Mouse (Mus musculus): ENCODE results near the gene Mfsd6. TPM values are rescaled to one million over a fixed set of nuclear protein-coding genes. Genes with fewer than 3 reads are reported as not detected.

The Mfsd6 gene
- polyA plus RNA-seq, 2 experiments: 0.47 to 0.52 TPM

DNA sequence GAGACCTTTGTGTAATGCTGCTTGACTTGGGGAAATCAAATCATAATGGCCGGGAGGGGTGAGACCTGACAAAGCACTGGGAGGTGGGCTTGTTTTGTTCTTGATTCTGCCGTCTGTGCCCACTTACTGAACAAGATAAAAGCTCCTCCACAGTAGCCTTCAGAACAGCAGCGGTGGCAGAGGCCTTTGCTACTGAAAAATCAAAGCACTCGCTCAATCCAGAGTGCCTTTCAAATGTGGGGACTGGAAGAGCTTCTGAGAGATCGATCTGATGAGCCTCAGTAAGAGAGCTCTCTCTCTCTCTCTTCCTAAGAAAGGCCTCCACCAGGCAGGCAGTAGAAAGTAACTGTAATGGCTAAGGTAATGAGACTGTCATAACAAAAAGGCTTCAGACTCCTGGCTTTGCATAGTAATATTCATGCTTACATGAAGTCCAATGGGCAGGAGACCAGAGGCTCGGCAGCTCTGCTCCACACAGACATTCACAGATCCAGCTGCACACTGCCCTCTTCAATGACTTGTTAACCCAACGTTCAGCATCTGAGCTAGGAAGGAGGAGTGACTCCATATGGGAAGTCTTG, 58.4 kb downstream of the Mfsd6 start:
- Histone ChIP-seq H3K9me3 (ENCODE audit: control insufficient read depth, low read length) (no peaks in the 10 kb centered on the region), H3K4me2 (ENCODE audit: low read depth) (no peak overlapping the region), H3K4me1 (replicated peaks; ENCODE audit: control insufficient read depth in 2 of 2, insufficient read depth in 2 of 2, low read length in 1 of 2) (no peaks in the 10 kb centered on the region), H3K36me3 (replicated peaks; ENCODE audit: control insufficient read depth, insufficient read depth, low read depth) (no peaks in the 10 kb centered on the region), H3K27me3 (ENCODE audit: control insufficient read depth, insufficient read depth, low read length) (no peaks in the 10 kb centered on the region), H3K4me3 (ENCODE audit: insufficient read depth in 1 of 2, low read depth in 2 of 2, low read length in 2 of 2) (no peak overlapping the region), H3K9ac (replicated peaks) (no peak overlapping the region), H3K27ac (no peak overlapping the region)
- 52% methylated on average over 7 of the region's 7 CpGs for WGBS (ENCODE audit: insufficient replicate concordance)
- TF ChIP-seq CTCF (IDR thresholded peaks at IDR 0.05; ENCODE audit: low read depth): no peak
- TF ChIP-seq EP300 (IDR thresholded peaks at IDR 0.05; ENCODE audit: low read depth): no peak
- DNase-seq (ENCODE audit: low read depth in 3 of 3, low spot score in 3 of 3) (no peak), ATAC-seq (ENCODE audit: insufficient read depth) (no peak)

DNA sequence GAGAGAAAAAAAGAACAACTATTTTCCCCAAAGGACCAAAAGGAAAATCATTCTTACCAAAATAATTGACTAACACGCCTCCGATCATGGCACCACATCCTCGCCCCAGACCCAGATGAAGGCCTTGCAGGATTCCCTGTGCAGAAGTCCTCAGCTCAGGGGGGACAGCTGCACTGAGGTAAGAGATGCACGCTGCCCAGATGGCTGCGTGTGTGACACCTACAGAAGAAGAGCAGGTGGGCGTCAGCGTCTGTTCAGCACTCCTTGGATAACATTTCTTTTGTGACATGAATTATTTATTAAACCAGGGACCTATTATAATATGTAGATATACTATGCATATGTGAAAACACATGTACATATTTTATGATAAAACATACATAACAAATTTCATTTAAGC, 64.0 kb downstream of the Mfsd6 start:
- Histone ChIP-seq H3K9me3 (ENCODE audit: control insufficient read depth, low read length) (no peaks in the 10 kb centered on the region), H3K4me1 (replicated peaks; ENCODE audit: control insufficient read depth in 2 of 2, insufficient read depth in 2 of 2, low read length in 1 of 2) (no peaks in the 10 kb centered on the region), H3K4me3 (ENCODE audit: insufficient read depth in 1 of 2, low read depth in 2 of 2, low read length in 2 of 2) (no peak overlapping the region), H3K27me3 (ENCODE audit: control insufficient read depth, insufficient read depth, low read length) (no peaks in the 10 kb centered on the region), H3K36me3 (replicated peaks; ENCODE audit: control insufficient read depth, insufficient read depth, low read depth) (no peaks in the 10 kb centered on the region), H3K27ac (no peak overlapping the region), H3K4me2 (ENCODE audit: low read depth) (no peak overlapping the region), H3K9ac (replicated peaks) (no peak overlapping the region)
- no peak for DNase-seq (ENCODE audit: low read depth in 3 of 3, low spot score in 3 of 3)
- TF ChIP-seq CTCF (IDR thresholded peaks at IDR 0.05; ENCODE audit: low read depth) (no peak), EP300 (IDR thresholded peaks at IDR 0.05; ENCODE audit: low read depth) (no peak)
- ATAC-seq (ENCODE audit: insufficient read depth): no peak
- 73% methylated on average over 7 of the region's 7 CpGs for WGBS (ENCODE audit: insufficient replicate concordance)

DNA sequence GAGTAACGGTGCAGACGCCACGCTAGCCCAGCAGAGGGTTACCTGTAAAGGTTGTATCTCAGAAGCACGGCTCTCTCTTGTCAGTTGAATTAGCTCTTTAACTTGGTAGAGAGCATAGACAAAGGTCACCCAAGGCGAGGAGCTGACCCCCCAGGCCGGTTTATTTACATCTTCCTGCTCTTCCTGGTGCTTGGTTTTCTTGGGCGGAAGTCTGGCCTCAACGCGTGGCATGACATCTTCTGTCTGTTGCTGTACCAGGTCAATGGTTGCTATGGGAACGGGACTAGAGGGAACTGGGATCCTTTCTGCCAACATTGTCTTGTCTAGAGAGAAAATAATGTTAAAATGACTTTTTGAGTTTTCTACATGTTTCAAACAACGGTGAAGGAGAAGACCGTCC, 66.5 kb downstream of the Mfsd6 start:
- no peak overlapping the region for H3K27ac ChIP-seq
- no peak overlapping the region for H3K4me2 ChIP-seq (ENCODE audit: low read depth)
- no peaks in the 10 kb centered on the region for H3K27me3 ChIP-seq (ENCODE audit: control insufficient read depth, insufficient read depth, low read length)
- no peak for TF ChIP-seq CTCF (IDR thresholded peaks at IDR 0.05; ENCODE audit: low read depth)
- no peak for TF ChIP-seq EP300 (IDR thresholded peaks at IDR 0.05; ENCODE audit: low read depth)
- H3K9me3 ChIP-seq (ENCODE audit: control insufficient read depth, low read length): no peaks in the 10 kb centered on the region
- 61% methylated on average over 12 of the region's 12 CpGs for WGBS (ENCODE audit: insufficient replicate concordance)
- H3K9ac ChIP-seq (replicated peaks): no peak overlapping the region
- no peak overlapping the region for H3K4me3 ChIP-seq (ENCODE audit: insufficient read depth in 1 of 2, low read depth in 2 of 2, low read length in 2 of 2)
- ATAC-seq (ENCODE audit: insufficient read depth) (no peak), DNase-seq (ENCODE audit: low read depth in 3 of 3, low spot score in 3 of 3) (no peak)
- H3K36me3 ChIP-seq (replicated peaks; ENCODE audit: control insufficient read depth, insufficient read depth, low read depth): no peaks in the 10 kb centered on the region
- no peaks in the 10 kb centered on the region for H3K4me1 ChIP-seq (replicated peaks; ENCODE audit: control insufficient read depth in 2 of 2, insufficient read depth in 2 of 2, low read length in 1 of 2)

DNA sequence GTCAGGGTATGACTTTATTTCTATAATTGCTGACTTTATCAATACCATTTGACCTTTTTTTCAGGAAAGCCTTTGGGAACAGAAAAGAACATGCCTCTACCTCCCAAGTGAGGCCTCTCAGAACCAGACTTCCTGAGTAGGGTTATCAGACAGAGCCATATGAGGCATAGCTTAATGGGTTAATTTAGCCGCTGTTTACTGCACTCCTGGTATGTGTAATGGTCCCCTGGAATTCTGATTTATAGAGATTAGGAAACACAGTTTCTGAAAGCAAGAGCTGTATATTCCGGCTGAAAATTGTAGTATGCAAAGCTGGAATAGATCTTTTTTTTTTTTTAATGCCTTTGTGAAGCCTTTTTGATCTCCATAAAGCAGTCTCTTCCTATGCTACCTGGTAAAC, 67.0 kb downstream of the Mfsd6 start:
- no peak for DNase-seq (ENCODE audit: low read depth in 3 of 3, low spot score in 3 of 3)
- no peaks in the 10 kb centered on the region for H3K27me3 ChIP-seq (ENCODE audit: control insufficient read depth, insufficient read depth, low read length)
- no peak for ATAC-seq (ENCODE audit: insufficient read depth)
- H3K36me3 ChIP-seq (replicated peaks; ENCODE audit: control insufficient read depth, insufficient read depth, low read depth): no peaks in the 10 kb centered on the region
- no peaks in the 10 kb centered on the region for H3K9me3 ChIP-seq (ENCODE audit: control insufficient read depth, low read length)
- H3K27ac ChIP-seq: no peak overlapping the region
- WGBS (ENCODE audit: insufficient replicate concordance): 42% methylated on average over 2 of the region's 2 CpGs
- no peak for TF ChIP-seq CTCF (IDR thresholded peaks at IDR 0.05; ENCODE audit: low read depth)
- no peak for TF ChIP-seq EP300 (IDR thresholded peaks at IDR 0.05; ENCODE audit: low read depth)
- no peak overlapping the region for H3K4me2 ChIP-seq (ENCODE audit: low read depth)
- no peaks in the 10 kb centered on the region for H3K4me1 ChIP-seq (replicated peaks; ENCODE audit: control insufficient read depth in 2 of 2, insufficient read depth in 2 of 2, low read length in 1 of 2)
- no peak overlapping the region for H3K9ac ChIP-seq (replicated peaks)
- no peak overlapping the region for H3K4me3 ChIP-seq (ENCODE audit: insufficient read depth in 1 of 2, low read depth in 2 of 2, low read length in 2 of 2)

DNA sequence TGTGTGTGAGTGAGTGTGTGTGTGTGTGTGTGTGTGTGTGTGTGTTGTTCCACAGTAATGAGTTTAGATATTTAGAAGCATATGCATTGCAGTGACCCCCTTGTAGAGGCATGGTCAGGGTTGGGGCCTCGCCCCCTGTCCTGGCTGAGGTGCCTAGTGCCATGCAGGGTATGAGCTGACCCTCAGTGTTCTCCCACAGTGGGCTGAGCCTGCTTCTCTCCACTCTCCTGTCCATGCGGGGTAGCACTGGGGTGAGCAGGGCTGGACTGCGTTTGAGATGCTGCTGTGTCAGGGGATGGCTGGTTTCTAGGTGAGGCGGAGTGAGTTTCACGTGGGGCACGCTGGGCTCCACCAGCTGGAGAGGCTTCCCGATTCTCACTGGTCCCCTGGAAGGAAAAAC, 69.1 kb downstream of the Mfsd6 start:
- Histone ChIP-seq H3K9ac (replicated peaks) (no peak overlapping the region), H3K9me3 (ENCODE audit: control insufficient read depth, low read length) (no peaks in the 10 kb centered on the region), H3K36me3 (replicated peaks; ENCODE audit: control insufficient read depth, insufficient read depth, low read depth) (no peaks in the 10 kb centered on the region), H3K4me2 (ENCODE audit: low read depth) (no peak overlapping the region), H3K27ac (no peak overlapping the region), H3K4me3 (ENCODE audit: insufficient read depth in 1 of 2, low read depth in 2 of 2, low read length in 2 of 2) (no peak overlapping the region), H3K4me1 (replicated peaks; ENCODE audit: control insufficient read depth in 2 of 2, insufficient read depth in 2 of 2, low read length in 1 of 2) (no peaks in the 10 kb centered on the region), H3K27me3 (ENCODE audit: control insufficient read depth, insufficient read depth, low read length) (no peaks in the 10 kb centered on the region)
- ATAC-seq (ENCODE audit: insufficient read depth): no peak
- no peak for DNase-seq (ENCODE audit: low read depth in 3 of 3, low spot score in 3 of 3)
- 76% methylated on average over 7 of the region's 7 CpGs for WGBS (ENCODE audit: insufficient replicate concordance)
- TF ChIP-seq CTCF (IDR thresholded peaks at IDR 0.05; ENCODE audit: low read depth): no peak
- no peak for TF ChIP-seq EP300 (IDR thresholded peaks at IDR 0.05; ENCODE audit: low read depth)
